Mouse (Mus musculus): ENCODE results near the gene Rhox2f.
"Not testable (repeated sequence)": the region's sequence is repeated elsewhere in the genome, so short reads cannot be mapped to it uniquely, and the experiment has no call there.

The Rhox2f gene

GRCm38 (mm10) chrX:37571105-37571504 is at the start of gene Rhox2f:
Gene Rhox2f (plus strand): TSS chrX:37571405.
- not testable (repeated sequence) for DNase-seq (ENCODE audit: low read depth)

DNA sequence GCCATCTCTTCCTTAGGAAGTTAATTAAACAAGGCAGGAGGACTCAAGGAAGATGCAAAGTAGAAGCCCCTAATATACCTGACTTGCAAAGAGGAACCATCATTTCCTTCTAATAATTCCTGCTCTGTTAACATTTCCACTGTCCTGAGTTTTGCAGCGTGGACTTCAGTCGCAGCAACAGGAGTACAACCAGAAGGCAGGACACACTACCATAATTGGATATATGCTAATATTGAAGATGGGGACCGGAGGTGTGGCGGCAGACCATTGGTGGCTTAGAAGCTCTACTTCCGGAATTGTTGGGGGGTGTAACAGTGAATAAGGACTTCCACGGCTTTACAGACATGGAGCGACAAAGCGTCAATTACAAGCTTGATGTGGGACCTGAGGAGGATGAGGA is 41.1 kb upstream of the Rhox2f start, which contains the start of gene Rhox2e:
Rhox2e (plus strand) TSS at position 301 of the 400 bp plus-strand sequence.
- DNase-seq (ENCODE audit: low read depth), result not testable (repeated sequence)

GRCm38 (mm10) chrX:37541719-37542118 is 29.5 kb upstream of the Rhox2f start, which contains the start of gene Rhox3e:
Gene Rhox3e (plus strand): TSS chrX:37542019.
- not testable (repeated sequence) for DNase-seq (ENCODE audit: low read depth)

DNA sequence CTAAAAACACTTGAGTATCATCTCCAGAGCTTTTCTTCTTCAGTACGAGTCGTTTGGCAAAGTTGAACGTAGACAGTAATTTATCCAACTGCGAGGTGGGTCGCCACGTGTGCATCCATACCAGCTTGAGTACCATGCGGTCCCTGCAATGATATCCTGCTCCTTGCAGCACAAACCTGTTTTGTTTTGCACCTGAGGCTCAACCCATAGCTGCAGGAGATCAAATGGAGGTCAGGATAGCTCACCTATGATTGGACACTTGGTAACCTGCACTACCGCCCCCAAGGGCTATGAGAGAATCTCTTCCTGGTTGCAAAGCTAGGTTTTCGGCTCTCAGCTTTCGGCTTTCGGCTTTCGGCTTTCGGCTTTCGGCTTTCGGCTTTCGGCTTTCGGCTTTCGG is 14.1 kb upstream of the Rhox2f start, which contains the start of gene Rhox4e:
Rhox4e (plus strand) TSS at position 301 of the 400 bp plus-strand sequence.
- DNase-seq (ENCODE audit: low read depth), result not testable (repeated sequence)

- not testable (repeated sequence) for DNase-seq (ENCODE audit: low read depth)
Measured at GRCm38 (mm10) chrX:37572638-37573037, 1.4 kb downstream of the Rhox2f start.

DNA sequence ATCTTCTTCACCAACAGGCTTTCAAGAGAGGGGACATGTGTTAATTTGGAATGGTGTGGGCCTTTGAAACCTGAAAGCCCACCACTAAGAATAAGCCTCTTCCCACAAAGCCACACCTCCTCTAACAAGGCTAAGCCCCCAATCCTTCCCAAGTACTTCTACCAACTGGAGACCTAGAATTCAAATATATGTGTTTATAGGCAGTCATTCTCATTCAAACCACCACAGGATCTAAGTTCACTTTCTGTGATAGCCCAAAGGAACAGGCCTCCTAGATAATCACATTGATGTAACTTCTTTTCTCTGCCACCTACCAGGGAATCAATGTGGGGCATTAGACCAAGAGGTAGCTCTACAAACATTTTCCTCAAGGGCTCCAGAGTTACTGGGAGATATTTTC is 9.5 kb downstream of the Rhox2f start, which contains the start of gene Rhox3f:
Rhox3f (plus strand) TSS at position 301 of the 400 bp plus-strand sequence.
- DNase-seq (ENCODE audit: low read depth), result not testable (repeated sequence)

DNA sequence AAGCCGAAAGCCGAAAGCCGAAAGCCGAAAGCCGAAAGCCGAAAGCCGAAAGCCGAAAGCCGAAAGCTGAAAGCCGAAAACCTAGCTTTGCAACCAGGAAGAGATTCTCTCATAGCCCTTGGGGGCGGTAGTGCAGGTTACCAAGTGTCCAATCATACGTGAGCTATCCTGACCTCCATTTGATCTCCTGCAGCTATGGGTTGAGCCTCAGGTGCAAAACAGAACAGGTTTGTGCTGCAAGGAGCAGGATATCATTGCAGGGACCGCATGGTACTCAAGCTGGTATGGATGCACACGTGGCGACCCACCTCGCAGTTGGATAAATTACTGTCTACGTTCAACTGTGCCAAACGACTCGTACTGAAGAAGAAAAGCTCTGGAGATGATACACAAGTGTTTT is 36.4 kb downstream of the Rhox2f start, which contains the start of gene Rhox4f:
Rhox4f (minus strand) TSS at position 101 of the 400 bp plus-strand sequence.
- DNase-seq (ENCODE audit: low read depth), result not testable (repeated sequence)
